Mouse (Mus musculus) forebrain, embryonic 11.5 days (tissue): ENCODE measurements around the gene Hbp1. TPM values are rescaled to one million over a fixed set of nuclear protein-coding genes. Genes with fewer than 3 reads are reported as not detected.

Source experiments
- polyA plus RNA-seq: library from polyadenylated mRNA; unstranded; fragments of >200 nt; fragmentation: Nextera tagmentation; extraction: Ambion mirVana; gene quantifications from 2 replicates; pipeline ENCODE4 v1.2.1, GENCODE M21; 2014

Hbp1 gene
- polyA plus RNA-seq, 1 experiment from 2014 or later, result 80.8 TPM

Other genes with a start within 250 kb of the Hbp1 start
- 2.6 and 4.1 TPM in 2 replicates for gene Gpr22, start 236.6 kb downstream of the Hbp1 start, polyA plus RNA-seq
- 50.1 and 50.4 TPM in 2 replicates for gene Prkar2b, start 110.8 kb upstream of the Hbp1 start, polyA plus RNA-seq